Mouse (Mus musculus) embryonic facial prominence, embryonic 14.5 days (tissue): ENCODE measurements at regions not wholly inside any gene's neighbourhood (a gene's known extent, or its start where the extent isn't known, plus 50 kb on each side); places are given as distances from the start of the nearest gene placed in this dataset.
A peak's percentile ranks its signal among the peaks of the same experiment; 100 is the strongest.

Experiments used
- ATAC-seq: fragments of 200-750 bp; cut with Nextera tagmentation; 2 replicates; pipeline ENCODE4 v1.8.0; 2017; ENCODE audit warnings: low read depth, moderate number of reproducible peaks, moderate TSS enrichment
- DNase-seq: peaks from one replicate; pipeline ENCODE4 v3.0.0-alpha.2; 2015; ENCODE audit warnings: low spot score
- H3K27ac ChIP-seq: fragments of 300-500 bp; sonication (generic); replicated peaks from 2 replicates; pipeline ENCODE4 v1.5.1; 2014; ENCODE audit warnings: low read depth, mild to moderate bottlenecking, low read length, moderate library complexity
- H3K27me3 ChIP-seq: fragments of 300-500 bp; sonication (generic); replicated peaks from 2 replicates; pipeline ENCODE4 v1.6.1; 2014; ENCODE audit warnings: low read length; ENCODE audit not compliant: control insufficient read depth, insufficient read depth
- H3K36me3 ChIP-seq: fragments of 300-500 bp; sonication (generic); 2 replicates; pipeline ENCODE4 v1.6.1; 2014; ENCODE audit warnings: low read length, mixed read lengths; ENCODE audit not compliant: control insufficient read depth, insufficient read depth
- H3K4me1 ChIP-seq: fragments of 300-500 bp; sonication (generic); 2 replicates; pipeline ENCODE4 v1.6.1; 2014; ENCODE audit warnings: antibody characterized with exemption, low read length; ENCODE audit not compliant: control insufficient read depth, insufficient read depth
- H3K4me2 ChIP-seq: fragments of 300-500 bp; sonication (generic); 2 replicates; pipeline ENCODE4 v1.6.1; 2014; ENCODE audit warnings: low read depth, mild to moderate bottlenecking, low read length, moderate library complexity, mixed read lengths
- H3K4me3 ChIP-seq: fragments of 300-500 bp; sonication (generic); 2 replicates; pipeline ENCODE4 v1.5.1; 2014; ENCODE audit warnings: low read depth, mild to moderate bottlenecking, low read length
- H3K9ac ChIP-seq: fragments of 300-500 bp; sonication (generic); 2 replicates; pipeline ENCODE4 v1.6.1; 2014; ENCODE audit warnings: low read depth, mild to moderate bottlenecking, low read length, moderate library complexity, mixed read lengths
- H3K9me3 ChIP-seq: fragments of 300-500 bp; sonication (generic); 2 replicates; pipeline ENCODE4 v1.6.1; 2016; ENCODE audit warnings: low read length; ENCODE audit not compliant: control insufficient read depth
- WGBS: fragments of 180-500 bp; shearing (Covaris S2); extraction: QIAGEN DNeasy Blood & Tissue Kit; methylation state at CpG from one replicate; pipeline ENCODE4 v1.1.7; 2014; 5-methylcytosine and 5-hydroxymethylcytosine counted together

DNA sequence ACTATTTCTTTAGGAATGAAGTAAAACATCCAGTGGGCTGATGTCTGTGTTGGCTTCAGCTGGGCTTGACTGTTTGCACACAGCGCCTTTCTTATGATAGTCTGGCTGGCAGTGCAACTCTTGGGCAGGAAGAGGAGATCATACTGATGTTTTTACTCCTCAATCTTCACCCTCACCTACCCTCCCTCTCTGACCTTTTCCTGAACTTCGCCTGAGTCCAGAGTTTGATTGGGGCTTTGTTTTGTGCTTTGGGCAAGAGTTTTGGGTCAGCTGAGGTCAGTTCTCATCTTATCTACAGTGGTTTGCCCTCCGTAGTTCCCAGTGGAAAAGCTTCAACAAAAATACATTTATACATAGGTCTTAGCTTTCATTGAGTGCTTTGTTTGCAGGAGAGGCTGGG is 118.1 kb upstream of the Dpt start:
- Histone ChIP-seq H3K36me3 (no peaks in the 10 kb centered on the region), H3K27ac (no peak overlapping the region), H3K4me1 (no peaks in the 10 kb centered on the region), H3K4me3 (no peak overlapping the region), H3K4me2 (no peak overlapping the region), H3K9me3 (no peaks in the 10 kb centered on the region), H3K9ac (no peak overlapping the region), H3K27me3 (no peaks in the 10 kb centered on the region)
- no peak for ATAC-seq
- WGBS = 49% methylated on average over 3 of the region's 3 CpGs
- DNase-seq = no peak

- Histone ChIP-seq H3K4me3 (no peak overlapping the region), H3K27me3 (no peaks in the 10 kb centered on the region), H3K9me3 (0 out of 2 replicates have a peak, but pooled peaks cover 6% of the 10 kb centered on the region), H3K4me2 (no peak overlapping the region), H3K9ac (no peak overlapping the region), H3K4me1 (no peaks in the 10 kb centered on the region), H3K36me3 (no peaks in the 10 kb centered on the region), H3K27ac (no peak overlapping the region)
- 96% methylated on average over 1 of the region's 1 CpGs for WGBS
- DNase-seq = no peak
- no peak for ATAC-seq
Measured at GRCm38 (mm10) chr1:164652244-164652643, 144.2 kb upstream of the Dpt start.

GRCm38 (mm10) chr1:164637901-164638462 is 158.5 kb upstream of the Dpt start:
- Histone ChIP-seq H3K4me3 (no peak overlapping the region), H3K4me1 (no peaks in the 10 kb centered on the region), H3K9me3 (0 out of 2 replicates have a peak, but pooled peaks cover 5% of the 10 kb centered on the region), H3K27me3 (no peaks in the 10 kb centered on the region), H3K4me2 (no peak overlapping the region), H3K36me3 (no peaks in the 10 kb centered on the region), H3K9ac (no peak overlapping the region), H3K27ac (no peak overlapping the region)
- WGBS = 83% methylated on average over 7 of the region's 7 CpGs
- no peak for DNase-seq
- no peak for ATAC-seq

DNA sequence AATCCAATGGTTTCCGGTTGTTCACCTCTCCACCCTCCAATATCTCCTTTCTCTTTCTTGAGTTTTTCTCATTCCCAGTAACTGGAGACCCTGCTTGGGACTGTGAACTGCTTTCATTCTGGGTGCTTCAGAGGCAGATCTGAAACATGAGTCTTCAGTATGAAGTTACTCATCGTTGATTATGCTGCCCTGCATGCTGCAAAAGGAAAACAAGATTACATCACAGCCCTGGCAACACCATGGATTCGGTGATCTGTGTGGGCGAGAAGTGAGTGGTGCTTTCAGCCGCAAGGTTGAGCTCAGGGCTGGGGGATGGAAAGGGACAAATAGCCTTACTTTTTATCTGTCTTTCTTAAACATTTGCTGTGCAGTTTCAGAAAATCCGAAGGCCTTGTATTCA is 164.8 kb upstream of the Dpt start:
- no peaks in the 10 kb centered on the region for H3K36me3 ChIP-seq
- peak; percentile 76; the same call in 1 of the 2 replicates for ATAC-seq
- 50% methylated on average over 6 of the region's 6 CpGs for WGBS
- H3K9me3 ChIP-seq = 0 out of 2 replicates have a peak, but pooled peaks cover 5% of the 10 kb centered on the region
- no peak overlapping the region; the same call in 1 of the 2 replicates for H3K27ac ChIP-seq
- H3K9ac ChIP-seq = no peak overlapping the region
- peak; percentile 55 for DNase-seq
- no peaks in the 10 kb centered on the region for H3K4me1 ChIP-seq
- H3K27me3 ChIP-seq = no peaks in the 10 kb centered on the region
- H3K4me3 ChIP-seq = no peak overlapping the region
- H3K4me2 ChIP-seq = no peak overlapping the region

- Histone ChIP-seq H3K9me3 (0 out of 2 replicates have a peak, but pooled peaks cover 5% of the 10 kb centered on the region), H3K27me3 (no peaks in the 10 kb centered on the region), H3K4me3 (no peak overlapping the region), H3K4me1 (no peaks in the 10 kb centered on the region), H3K9ac (no peak overlapping the region), H3K4me2 (no peak overlapping the region), H3K27ac (no peak overlapping the region), H3K36me3 (no peaks in the 10 kb centered on the region)
- 72% methylated on average over 8 of the region's 8 CpGs for WGBS
- DNase-seq (peak; percentile 3), ATAC-seq (no peak)
Measured at GRCm38 (mm10) chr1:164628840-164629239, 167.6 kb upstream of the Dpt start.

DNA sequence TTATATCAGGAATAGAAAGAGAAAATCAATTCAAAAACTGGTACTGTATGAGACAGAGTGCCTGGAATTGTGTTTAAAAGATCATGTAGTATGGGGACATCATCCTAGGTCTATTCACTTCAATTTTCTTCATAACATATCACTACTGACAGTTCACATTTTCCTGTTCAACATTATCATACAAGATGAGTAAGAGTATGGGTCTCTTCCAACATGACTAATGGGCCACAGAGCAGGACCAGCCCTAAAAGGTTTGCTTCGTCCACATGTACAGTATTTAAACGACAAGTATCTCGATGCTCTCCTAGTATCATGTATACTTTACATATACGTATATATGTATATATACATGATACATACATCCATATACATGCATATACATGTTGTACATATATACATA is 164.8 kb upstream of the Atp1b1 start:
- ATAC-seq (no peak), DNase-seq (no peak)
- Histone ChIP-seq H3K36me3 (no peaks in the 10 kb centered on the region), H3K9me3 (no peaks in the 10 kb centered on the region), H3K27ac (no peak overlapping the region), H3K4me3 (no peak overlapping the region), H3K4me2 (no peak overlapping the region), H3K9ac (no peak overlapping the region), H3K4me1 (no peaks in the 10 kb centered on the region), H3K27me3 (no peaks in the 10 kb centered on the region)
- 93% methylated on average over 4 of the region's 4 CpGs for WGBS

DNA sequence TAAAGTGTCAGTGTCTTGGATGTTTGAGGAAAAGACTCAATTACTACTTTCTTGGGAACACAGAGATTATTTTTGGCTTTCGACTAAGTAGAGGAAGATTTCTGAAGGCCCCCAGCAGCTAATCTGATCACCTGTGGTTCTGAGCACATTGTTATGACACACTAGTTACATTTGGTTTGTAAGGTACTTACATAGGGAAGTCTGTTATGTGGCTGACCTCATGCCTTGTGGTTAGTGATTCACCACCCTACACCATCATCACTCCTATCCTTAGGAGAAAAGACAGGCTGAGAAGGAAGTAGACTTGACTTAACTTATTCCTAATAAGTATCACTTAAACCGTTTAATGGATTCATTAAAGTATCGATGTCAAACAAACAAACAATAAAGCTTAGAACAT is 164.3 kb upstream of the Atp1b1 start:
- no peak overlapping the region for H3K27ac ChIP-seq
- 87% methylated on average over 3 of the region's 3 CpGs for WGBS
- DNase-seq (no peak), ATAC-seq (no peak)
- H3K9ac ChIP-seq = no peak overlapping the region
- H3K36me3 ChIP-seq = no peaks in the 10 kb centered on the region
- no peak overlapping the region for H3K4me2 ChIP-seq
- H3K9me3 ChIP-seq = no peaks in the 10 kb centered on the region
- H3K27me3 ChIP-seq = no peaks in the 10 kb centered on the region
- no peaks in the 10 kb centered on the region for H3K4me1 ChIP-seq
- H3K4me3 ChIP-seq = no peak overlapping the region

- Histone ChIP-seq H3K9me3 (no peaks in the 10 kb centered on the region), H3K4me2 (no peak overlapping the region), H3K27me3 (no peaks in the 10 kb centered on the region), H3K9ac (no peak overlapping the region), H3K36me3 (no peaks in the 10 kb centered on the region), H3K4me3 (no peak overlapping the region), H3K27ac (no peak overlapping the region), H3K4me1 (no peaks in the 10 kb centered on the region)
- DNase-seq (no peak), ATAC-seq (no peak)
- WGBS = 81% methylated on average over 1 of the region's 1 CpGs
Measured at GRCm38 (mm10) chr1:164620129-164620528, 162.0 kb upstream of the Atp1b1 start.

DNA sequence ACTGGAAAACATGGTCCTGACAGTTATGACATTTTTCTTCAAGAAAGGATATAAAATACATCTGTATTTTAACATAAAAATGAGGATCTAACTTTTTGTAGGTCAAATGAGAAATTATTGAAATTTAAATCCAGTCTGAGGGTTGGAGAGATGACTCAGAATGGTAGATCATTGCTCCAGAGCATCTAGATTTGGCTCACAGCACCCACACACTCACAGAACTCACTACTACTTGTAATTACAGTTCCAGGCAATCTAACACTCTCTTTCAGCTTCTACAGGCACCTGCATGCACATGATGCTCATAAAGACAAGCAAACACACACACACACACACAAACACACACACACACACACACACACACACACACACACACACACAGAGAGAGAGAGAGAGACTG is 159.7 kb upstream of the Atp1b1 start:
- Histone ChIP-seq H3K27me3 (no peaks in the 10 kb centered on the region), H3K9ac (no peak overlapping the region), H3K4me3 (no peak overlapping the region), H3K9me3 (no peaks in the 10 kb centered on the region), H3K36me3 (no peaks in the 10 kb centered on the region), H3K4me2 (no peak overlapping the region), H3K4me1 (no peaks in the 10 kb centered on the region), H3K27ac (no peak overlapping the region)
- ATAC-seq = no peak
- no peak for DNase-seq
